Mouse (Mus musculus): Measurements from ENCODE around the gene Wdr45b. TPM values are rescaled to one million over a fixed set of nuclear protein-coding genes. Genes with fewer than 3 reads are reported as not detected.
"Not testable (repeated sequence)": the region's sequence is repeated elsewhere in the genome, so short reads cannot be mapped to it uniquely, and the experiment has no call there.

The Wdr45b gene
- total RNA-seq, 2 experiments from 2014 or later = 58.3 to 60.6 TPM

GRCm38 (mm10) chr11:121328619-121329018, 25.6 kb downstream of the Wdr45b start:
- no peak for DNase-seq (ENCODE audit: low spot score in 2 of 2)

- DNase-seq (ENCODE audit: low spot score in 2 of 2) = no peak
Observed at GRCm38 (mm10) chr11:121328206-121328605, 26.0 kb downstream of the Wdr45b start.

- no peak for DNase-seq (ENCODE audit: low spot score in 2 of 2)
Observed at GRCm38 (mm10) chr11:121326681-121327080, 27.6 kb downstream of the Wdr45b start.

- DNase-seq (ENCODE audit: low spot score in 2 of 2) = no peak
Observed at GRCm38 (mm10) chr11:121326034-121326433, 28.2 kb downstream of the Wdr45b start.

GRCm38 (mm10) chr11:121307712-121308111, 46.5 kb downstream of the Wdr45b start:
- DNase-seq (ENCODE audit: low spot score in 2 of 2) = not testable (repeated sequence)

GRCm38 (mm10) chr11:121306608-121307007, 47.6 kb downstream of the Wdr45b start:
- no peak for DNase-seq (ENCODE audit: low spot score in 2 of 2)

GRCm38 (mm10) chr11:121305371-121305770, 48.9 kb downstream of the Wdr45b start:
- no peak for DNase-seq (ENCODE audit: low spot score in 2 of 2)

- DNase-seq (ENCODE audit: low spot score in 2 of 2) = no peak
Observed at GRCm38 (mm10) chr11:121300265-121300664, 54.0 kb downstream of the Wdr45b start.

- DNase-seq (ENCODE audit: low spot score in 2 of 2) = no peak
Observed at GRCm38 (mm10) chr11:121298493-121298892, 55.8 kb downstream of the Wdr45b start.

- DNase-seq (ENCODE audit: low spot score in 2 of 2) = no peak
Observed at GRCm38 (mm10) chr11:121294771-121295170, 59.5 kb downstream of the Wdr45b start.

- no peak for DNase-seq (ENCODE audit: low spot score in 2 of 2)
Observed at GRCm38 (mm10) chr11:121289859-121290258, 64.4 kb downstream of the Wdr45b start.

GRCm38 (mm10) chr11:121282911-121283310, 71.3 kb downstream of the Wdr45b start:
- no peak for DNase-seq (ENCODE audit: low spot score in 2 of 2)

- no peak for DNase-seq (ENCODE audit: low spot score in 2 of 2)
Observed at GRCm38 (mm10) chr11:121278011-121278410, 76.2 kb downstream of the Wdr45b start.

GRCm38 (mm10) chr11:121277516-121277915, 76.7 kb downstream of the Wdr45b start:
- no peak for DNase-seq (ENCODE audit: low spot score in 2 of 2)

Small RNA genes lying within 50 kb of the gene (microRNA-seq; reads per million reads assigned to microRNA genes)
- 0 reads per million in 2 experiments for gene Mir7236 (ENCODE audit: borderline number of aligned reads in 2 of 2)

Other genes starting within 250 kb of the Wdr45b start
- not detected for gene Tex19.2, start 235.8 kb downstream of the Wdr45b start, total RNA-seq (2021)
- not detected for gene Tex19.1, start 208.3 kb downstream of the Wdr45b start, total RNA-seq (2021)
- gene Uts2r, start 194.2 kb downstream of the Wdr45b start, total RNA-seq (2021) = not detected
- gene Hexdc, start 150.0 kb downstream of the Wdr45b start, total RNA-seq (2021) = 10 to 100 TPM in 1 of 2 experiments, 1 to 10 TPM in 1; 9.0 to 10.1 TPM
- gene Ogfod3, start 149.7 kb downstream of the Wdr45b start, total RNA-seq (2021) = 10 to 100 TPM; 24.1 to 27.0 TPM
- 10 to 100 TPM; 21.7 to 25.2 TPM for gene Cybc1, start 125.1 kb downstream of the Wdr45b start, total RNA-seq (2021)
- 10 to 100 TPM; 14.4 to 15.2 TPM for gene Narf, start 117.2 kb downstream of the Wdr45b start, total RNA-seq (2021)
- 10 to 100 TPM; 41.6 to 45.5 TPM for gene Foxk2, start 94.5 kb downstream of the Wdr45b start, total RNA-seq (2021)
- 1 to 10 TPM; 5.4 to 6.0 TPM for gene Rab40b, start 33.8 kb upstream of the Wdr45b start, total RNA-seq (2021)
- gene Fn3krp, start 67.0 kb upstream of the Wdr45b start, total RNA-seq (2021) = 10 to 100 TPM; 17.3 to 21.8 TPM
- gene Fn3k, start 80.5 kb upstream of the Wdr45b start, total RNA-seq (2021) = 10 to 100 TPM in 1 of 2 experiments, 1 to 10 TPM in 1; 9.5 to 15.8 TPM
- gene Tbcd, start 97.5 kb upstream of the Wdr45b start, total RNA-seq (2021) = 10 to 100 TPM; 27.9 to 36.7 TPM
- gene Zfp750, start 164.9 kb upstream of the Wdr45b start, total RNA-seq (2021) = 1 to 10 TPM in 1 of 2 experiments, not detected in 1; 1.0 TPM

Data from adrenal gland, adult 18-20 months (tissue).